ENCODE assay signal across 9 mouse cellular contexts in the genomic region with DNA sequence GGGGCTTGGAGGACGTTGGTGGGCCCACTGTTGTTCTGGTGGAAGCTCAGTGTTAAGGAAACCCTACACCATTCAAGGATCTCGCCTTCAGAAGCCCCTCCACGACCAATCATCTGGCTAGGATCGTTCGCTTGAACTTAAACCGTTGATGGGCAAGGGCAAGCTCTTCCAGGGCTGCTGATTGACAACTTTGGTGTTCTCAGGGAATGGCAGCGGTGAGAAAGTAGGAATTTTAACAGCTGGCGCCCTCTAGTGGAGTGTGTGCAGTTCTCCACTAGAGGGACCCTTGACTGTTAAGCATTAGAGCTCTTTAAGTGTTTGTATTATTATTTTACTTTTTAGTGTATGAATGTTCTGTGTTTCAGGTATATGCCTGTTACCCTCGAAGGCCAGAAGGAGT. TPM values are rescaled to one million over a fixed set of nuclear protein-coding genes. Genes with fewer than 3 reads are reported as not detected.
DNase-seq lines count a peak whose midpoint lies in the region; ATAC-seq and TF ChIP-seq lines count a peak whose summit lies in the region.
"Had no signal": no experiment of that assay in that cellular context is flagged by ENCODE, and none has a peak within 500 bp of the region (broad histone marks: within the 10 kb centered on the region; RNA-seq: fewer than 3 reads in every experiment).

No protein-coding gene starts in this region.

- no peak overlapping the region for H3K27ac ChIP-seq in intestine, embryonic 14.5 days (ENCODE audit: low read depth)
- no peak overlapping the region for H3K27ac ChIP-seq in intestine, embryonic 15.5 days
- H3K27ac ChIP-seq in heart, embryonic 15.5 days: peak overlapping the region; percentile 48; the same call in 1 of the 2 replicates

- H3K4me2 ChIP-seq in intestine, embryonic 14.5 days (ENCODE audit: low read length): no peak overlapping the region
- no peak overlapping the region for H3K4me2 ChIP-seq in intestine, embryonic 15.5 days (replicated peaks)
- no peak overlapping the region for H3K4me2 ChIP-seq in heart, embryonic 15.5 days

- DNase-seq in intestine, embryonic 14.5 days (ENCODE audit: low spot score): peak; percentile 73
- DNase-seq in G1E (ENCODE audit: low spot score): peak; percentile 24
- peak; percentile 57 to 70 for DNase-seq in cerebellum, postnatal 36 days
- peak; percentile 68 to 78 for DNase-seq in left cerebral cortex, adult 18-20 months (ENCODE audit: low spot score in 2 of 2)
- DNase-seq in spleen, postnatal 4 days (ENCODE audit: low spot score in 2 of 2): peak; percentile 41 to 79

- WGBS in intestine, embryonic 14.5 days: 21% methylated on average over 9 of the region's 9 CpGs
- WGBS in intestine, embryonic 15.5 days: 19% methylated on average over 9 of the region's 9 CpGs
- WGBS in heart, embryonic 15.5 days: 14% methylated on average over 9 of the region's 9 CpGs

- no peaks in the 10 kb centered on the region for H3K36me3 ChIP-seq in intestine, embryonic 14.5 days (ENCODE audit: control insufficient read depth, insufficient read depth, low read length)
- H3K36me3 ChIP-seq in intestine, embryonic 15.5 days: no peaks in the 10 kb centered on the region
- no peaks in the 10 kb centered on the region for H3K36me3 ChIP-seq in G1E (replicated peaks)
- no peaks in the 10 kb centered on the region for H3K36me3 ChIP-seq in heart, embryonic 15.5 days

- H3K27me3 ChIP-seq in intestine, embryonic 14.5 days (replicated peaks; ENCODE audit: control insufficient read depth, insufficient read depth, low read length): no peaks in the 10 kb centered on the region
- no peaks in the 10 kb centered on the region for H3K27me3 ChIP-seq in intestine, embryonic 15.5 days (replicated peaks)
- peaks cover 22% of the 10 kb centered on the region for H3K27me3 ChIP-seq in G1E (ENCODE audit: insufficient read depth, low read length)
- no peaks in the 10 kb centered on the region for H3K27me3 ChIP-seq in heart, embryonic 15.5 days

- no peak overlapping the region for H3K9ac ChIP-seq in intestine, embryonic 14.5 days (ENCODE audit: low read length)
- no peak overlapping the region for H3K9ac ChIP-seq in intestine, embryonic 15.5 days
- H3K9ac ChIP-seq in heart, embryonic 15.5 days: no peak overlapping the region; the same call in 1 of the 2 replicates

- peaks cover 15% of the 10 kb centered on the region; the same call in 1 of the 2 replicates for H3K4me1 ChIP-seq in intestine, embryonic 14.5 days (replicated peaks; ENCODE audit: control insufficient read depth, insufficient read depth, low read length)
- 0 out of 2 replicates have a peak, but pooled peaks cover 8% of the 10 kb centered on the region for H3K4me1 ChIP-seq in intestine, embryonic 15.5 days (replicated peaks)
- H3K4me1 ChIP-seq in G1E (ENCODE audit: insufficient read depth, low read depth, low read length): 0 out of 2 replicates have a peak, but pooled peaks cover 4% of the 10 kb centered on the region
- H3K4me1 ChIP-seq in heart, embryonic 15.5 days (replicated peaks): peaks cover 48% of the 10 kb centered on the region

- peak; percentile 36 for TF ChIP-seq CTCF in G1E (IDR thresholded peaks at IDR 0.05; ENCODE audit: low read depth, low read length)

- H3K9me3 ChIP-seq in intestine, embryonic 14.5 days (ENCODE audit: control insufficient read depth, low read length): no peaks in the 10 kb centered on the region
- H3K9me3 ChIP-seq in intestine, embryonic 15.5 days: no peaks in the 10 kb centered on the region
- H3K9me3 ChIP-seq in G1E (replicated peaks): no peaks in the 10 kb centered on the region
- H3K9me3 ChIP-seq in heart, embryonic 15.5 days (replicated peaks): no peaks in the 10 kb centered on the region

- no peak for ATAC-seq in intestine, embryonic 14.5 days (replicated peaks; ENCODE audit: low FRiP score, low TSS enrichment, low read depth)
- no peak for ATAC-seq in intestine, embryonic 15.5 days
- no peak for ATAC-seq in G1E (ENCODE audit: extremely low read depth, insufficient number of reproducible peaks, low FRiP score, poor library complexity, severe bottlenecking)
- ATAC-seq in heart, embryonic 15.5 days (replicated peaks; ENCODE audit: insufficient number of reproducible peaks, insufficient read depth, low FRiP score, low read depth): no peak
- peak; percentile 63 for ATAC-seq in megakaryocyte-erythroid progenitor cell, adult 5-6 weeks (replicated peaks; ENCODE audit: low FRiP score, low TSS enrichment, poor library complexity, severe bottlenecking)

- no peak overlapping the region for H3K4me3 ChIP-seq in intestine, embryonic 14.5 days (ENCODE audit: low read depth, low read length)
- no peak overlapping the region for H3K4me3 ChIP-seq in intestine, embryonic 15.5 days (replicated peaks)
- H3K4me3 ChIP-seq in G1E (ENCODE audit: low read depth, low read length): no peak overlapping the region
- no peak overlapping the region for H3K4me3 ChIP-seq in heart, embryonic 15.5 days
- H3K4me3 ChIP-seq: myocyte had no signal

RNA-seq across cellular contexts. Expression of gene Pold2, which starts 8.1 kb away (rescaled TPM):
- 130 and 137 TPM in 2 replicates for polyA plus RNA-seq in intestine, embryonic 14.5 days (2014; fragmentation: Nextera tagmentation; extraction: Ambion mirVana)
- polyA plus RNA-seq in intestine, embryonic 15.5 days (2015; fragmentation: Nextera tagmentation; extraction: Ambion mirVana): 137 TPM in 2 replicates
- 47.5 and 55.5 TPM in 2 replicates for total RNA-seq in G1E (2014; fragmentation: Nextera tagmentation)
- total RNA-seq in G1E (2017): 30.1 and 39.4 TPM in 2 replicates
- 295 and 362 TPM in 2 replicates for polyA plus RNA-seq in G1E (2012)
- polyA plus RNA-seq in heart, embryonic 15.5 days (2015; fragmentation: Nextera tagmentation; extraction: Ambion mirVana): 96.4 and 112 TPM in 2 replicates
- total RNA-seq in left cerebral cortex, adult 18-20 months (2021): 10 to 100 TPM; 27.1 to 29.0 TPM
- total RNA-seq in megakaryocyte-erythroid progenitor cell, adult 5-6 weeks (2014; fragmentation: Nextera tagmentation): 115 and 138 TPM in 2 replicates
- total RNA-seq in megakaryocyte-erythroid progenitor cell, adult 5-6 weeks (2017): 55.7 and 85.8 TPM in 2 replicates

RNA-seq across cellular contexts. Expression of gene Myl7, which starts 12.4 kb away (rescaled TPM):
- 22.9 and 33.3 TPM in 2 replicates for polyA plus RNA-seq in intestine, embryonic 14.5 days (2014; fragmentation: Nextera tagmentation; extraction: Ambion mirVana)
- polyA plus RNA-seq in intestine, embryonic 15.5 days (2015; fragmentation: Nextera tagmentation; extraction: Ambion mirVana): 68.3 and 73.5 TPM in 2 replicates
- total RNA-seq in G1E (2014; fragmentation: Nextera tagmentation): not detected in 2 replicates
- not detected in 2 replicates for total RNA-seq in G1E (2017)
- not detected in 2 replicates for polyA plus RNA-seq in G1E (2012)
- 3,544 and 4,168 TPM in 2 replicates for polyA plus RNA-seq in heart, embryonic 15.5 days (2015; fragmentation: Nextera tagmentation; extraction: Ambion mirVana)
- not detected for total RNA-seq in left cerebral cortex, adult 18-20 months (2021)
- not detected in 2 replicates for total RNA-seq in megakaryocyte-erythroid progenitor cell, adult 5-6 weeks (2014; fragmentation: Nextera tagmentation)
- total RNA-seq in megakaryocyte-erythroid progenitor cell, adult 5-6 weeks (2017): not detected in 2 replicates
- polyA plus RNA-seq: myocyte had no signal

RNA-seq across cellular contexts. Expression of gene Aebp1, which starts 24.4 kb away (rescaled TPM):
- 37.6 and 37.9 TPM in 2 replicates for polyA plus RNA-seq in intestine, embryonic 14.5 days (2014; fragmentation: Nextera tagmentation; extraction: Ambion mirVana)
- 36.4 and 38.4 TPM in 2 replicates for polyA plus RNA-seq in intestine, embryonic 15.5 days (2015; fragmentation: Nextera tagmentation; extraction: Ambion mirVana)
- not detected in 2 replicates for total RNA-seq in G1E (2014; fragmentation: Nextera tagmentation)
- 0.17 TPM in 1 of 2 replicates, not detected in the other for total RNA-seq in G1E (2017)
- not detected in 2 replicates for polyA plus RNA-seq in G1E (2012)
- 31.7 and 43.7 TPM in 2 replicates for polyA plus RNA-seq in heart, embryonic 15.5 days (2015; fragmentation: Nextera tagmentation; extraction: Ambion mirVana)
- total RNA-seq in left cerebral cortex, adult 18-20 months (2021): 10 to 100 TPM; 21.4 to 23.5 TPM
- total RNA-seq in megakaryocyte-erythroid progenitor cell, adult 5-6 weeks (2014; fragmentation: Nextera tagmentation): not detected in 2 replicates
- not detected in 2 replicates for total RNA-seq in megakaryocyte-erythroid progenitor cell, adult 5-6 weeks (2017)

RNA-seq across cellular contexts. Expression of gene Polm, which starts 48.4 kb away (rescaled TPM):
- 10.2 and 10.8 TPM in 2 replicates for polyA plus RNA-seq in intestine, embryonic 14.5 days (2014; fragmentation: Nextera tagmentation; extraction: Ambion mirVana)
- polyA plus RNA-seq in intestine, embryonic 15.5 days (2015; fragmentation: Nextera tagmentation; extraction: Ambion mirVana): 11.4 TPM in 2 replicates
- total RNA-seq in G1E (2014; fragmentation: Nextera tagmentation) (32.1 and 38.3 TPM in 2 replicates), G1E (2017) (15.4 and 16.6 TPM in 2 replicates)
- 38.2 and 48.7 TPM in 2 replicates for polyA plus RNA-seq in G1E (2012)
- polyA plus RNA-seq in heart, embryonic 15.5 days (2015; fragmentation: Nextera tagmentation; extraction: Ambion mirVana): 6.0 and 7.6 TPM in 2 replicates
- 10 to 100 TPM in 1 of 2 experiments, 1 to 10 TPM in 1; 8.2 to 11.4 TPM for total RNA-seq in left cerebral cortex, adult 18-20 months (2021)
- 8.8 and 15.2 TPM in 2 replicates for total RNA-seq in megakaryocyte-erythroid progenitor cell, adult 5-6 weeks (2014; fragmentation: Nextera tagmentation)
- total RNA-seq in megakaryocyte-erythroid progenitor cell, adult 5-6 weeks (2017): 3.6 and 3.9 TPM in 2 replicates

Comparison
In these comparisons a context has a peak if more than half of its experiments do, and no peak if none do; other contexts are left out.
1. RNA of gene Myl7, which starts 12.4 kb away (polyA plus RNA-seq): 3,544 to 4,168 TPM in heart, embryonic 15.5 days; 68.3 to 73.5 TPM in intestine, embryonic 15.5 days, 22.9 to 33.3 TPM in intestine, embryonic 14.5 days and not detected in G1E; every median in the first group is over 10 times any median in the second.
2. RNA of gene Aebp1, which starts 24.4 kb away (polyA plus RNA-seq): 37.6 to 37.9 TPM in intestine, embryonic 14.5 days, 36.4 to 38.4 TPM in intestine, embryonic 15.5 days and 31.7 to 43.7 TPM in heart, embryonic 15.5 days; not detected in G1E; every median in the first group is over 10 times any median in the second.
3. Peak in every context shown above with its lines, with median percentiles within 50 percentile points of each other: DNase-seq.